Mouse (Mus musculus) heart, postnatal 0 days (tissue): ENCODE measurements around the gene Pias1.

Experiments
- CTCF ChIP-seq: IDR thresholded peaks from 2 replicates; pipeline ENCODE4 v1.5.1; 2016; ENCODE audit warnings: antibody characterized with exemption, control low read depth, low read depth
- EP300 ChIP-seq: IDR thresholded peaks from 2 replicates; pipeline ENCODE4 v1.6.1; 2016; ENCODE audit warnings: antibody characterized with exemption, low read depth

GRCm38 (mm10) chr9:62913390-62914069, 74.2 kb downstream of the Pias1 start:
- TF ChIP-seq CTCF (no peak), EP300 (no peak)
